Mouse (Mus musculus): ENCODE measurements around the gene Elac2.

- TF ChIP-seq CTCF (IDR thresholded peaks at IDR 0.05; ENCODE audit: low read depth, low read length): no peak
- TF ChIP-seq TAL1 (conservative IDR thresholded peaks at IDR 0.05; ENCODE audit: low read depth, low read length): no peak
- TF ChIP-seq POLR2AphosphoS5 (IDR thresholded peaks at IDR 0.05; ENCODE audit: insufficient replicate concordance, low read depth, low read length): no peak
- no peak for TF ChIP-seq GATA1 (IDR thresholded peaks at IDR 0.05; ENCODE audit: borderline replicate concordance, low read length)
These were observed 29.1 kb upstream of the Elac2 start for GRCm38 (mm10) chr11:64949782-64950181.
